Mouse (Mus musculus): ENCODE results near the gene Slc25a12. TPM values are rescaled to one million over a fixed set of nuclear protein-coding genes. Genes with fewer than 3 reads are reported as not detected.

The Slc25a12 gene
- 10 to 100 TPM; 37.1 to 53.8 TPM for total RNA-seq (2023)

DNA sequence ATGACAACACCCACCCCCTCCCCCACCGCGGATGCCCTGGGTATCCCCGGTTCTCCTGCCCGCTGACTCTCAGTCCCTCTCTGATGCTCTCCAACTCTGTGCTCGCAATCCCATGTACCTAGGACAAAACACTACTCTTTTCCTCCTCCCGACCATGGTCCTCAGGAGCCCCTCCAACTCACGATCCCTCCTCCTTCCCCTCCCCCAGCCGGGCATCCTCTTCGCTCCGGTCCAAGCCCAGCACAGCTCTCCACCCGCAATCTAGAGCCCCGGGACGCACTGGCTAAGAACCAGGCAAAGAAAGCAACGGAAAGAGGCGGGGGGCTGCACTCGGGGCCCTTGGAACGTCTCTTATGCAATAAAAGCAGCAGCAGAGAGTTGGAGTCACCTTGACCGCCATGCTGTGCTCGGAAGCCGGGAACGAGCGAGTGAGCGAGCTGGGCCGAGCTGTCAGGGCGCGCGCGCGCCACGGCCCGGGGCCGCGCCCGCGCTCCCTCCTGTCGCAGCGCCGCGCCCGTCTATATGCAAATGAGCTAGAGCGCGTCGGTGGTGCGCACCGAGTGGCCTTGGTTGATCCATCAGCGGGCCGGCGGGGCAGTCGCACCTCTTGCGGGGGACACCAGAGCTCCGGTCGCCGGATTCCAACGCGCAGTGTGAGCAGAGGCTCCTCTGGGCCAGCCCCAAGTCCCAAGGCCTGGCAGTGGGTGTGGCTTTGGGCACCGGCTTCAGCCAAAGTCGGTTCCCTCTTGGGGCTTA is at the start of gene Slc25a12:
Gene Slc25a12 (minus strand): TSS at position 625 of the 756 bp plus-strand sequence.

DNA sequence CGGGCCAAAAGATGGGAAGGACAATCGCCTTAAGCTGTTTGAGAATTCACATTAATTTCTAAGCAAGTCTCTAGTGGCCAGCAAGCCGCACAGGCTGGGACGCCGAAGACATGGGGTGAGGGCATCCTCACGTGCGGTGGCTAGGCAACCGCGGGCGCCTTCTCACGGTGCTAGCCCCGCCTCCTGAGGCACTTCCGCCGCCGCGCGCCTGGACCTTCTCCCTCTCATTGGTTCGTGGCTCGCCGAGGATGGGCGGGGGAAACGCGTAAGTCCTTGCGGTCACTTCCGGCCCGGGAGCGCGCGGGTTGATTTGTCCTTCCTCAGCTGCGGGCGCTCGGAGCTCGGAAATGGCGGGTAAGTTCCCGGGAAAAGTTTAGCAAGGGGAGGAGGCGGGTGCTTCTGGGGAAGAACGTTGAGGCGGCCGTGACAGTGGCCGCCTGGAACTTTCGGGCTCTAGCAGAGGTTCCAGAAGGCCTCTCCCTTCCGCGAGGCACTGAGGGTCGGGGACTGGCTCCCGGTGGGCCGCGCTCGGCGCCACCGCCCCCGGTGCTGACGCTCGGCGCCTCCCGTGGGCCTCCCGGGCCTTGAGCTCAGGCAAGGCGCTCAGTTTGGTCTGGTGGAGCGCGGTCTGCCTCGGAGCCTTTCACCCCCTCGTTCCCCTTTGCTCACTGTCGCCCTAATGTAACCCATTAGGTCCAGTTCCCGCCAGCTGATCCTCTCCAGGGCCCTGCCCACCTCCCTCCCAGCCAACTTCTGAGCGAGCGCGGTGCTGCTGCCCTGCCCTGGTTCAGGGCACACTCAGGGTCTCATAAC is 21.6 kb upstream of the Slc25a12 start, which contains the start of gene Hat1:
Gene Hat1 (plus strand): TSS at position 8 of the 813 bp plus-strand sequence.

Other genes starting within 250 kb of the Slc25a12 start
- under 1 TPM in 1 of 2 experiments, not detected in 1; 0.23 TPM for gene Cybrd1, start 249.8 kb downstream of the Slc25a12 start, total RNA-seq (2023)
- gene Dync1i2, start 156.0 kb downstream of the Slc25a12 start, total RNA-seq (2023) = 10 to 100 TPM; 71.1 to 81.3 TPM
- gene Hat1, start 21.2 kb upstream of the Slc25a12 start, total RNA-seq (2023) = 10 to 100 TPM; 25.8 to 38.3 TPM
- 10 to 100 TPM; 35.0 to 42.9 TPM for gene Metap1d, start 85.5 kb upstream of the Slc25a12 start, total RNA-seq (2023)
- gene Dlx1, start 160.4 kb upstream of the Slc25a12 start, total RNA-seq (2023) = under 1 TPM in 1 of 2 experiments, not detected in 1; 0.58 TPM
- not detected for gene Dlx2, start 179.0 kb upstream of the Slc25a12 start, total RNA-seq (2023)